Mouse (Mus musculus): ENCODE measurements at regions not wholly inside any gene's neighbourhood (a gene's known extent, or its start where the extent isn't known, plus 50 kb on each side); places are given as distances from the start of the nearest gene placed in this dataset.

GRCm38 (mm10) chr9:112909311-112910101 lies 673.8 kb upstream of the Arpp21 start:
- DNase-seq (ENCODE audit: low spot score): no peak

- DNase-seq (ENCODE audit: low spot score): no peak
Measured at GRCm38 (mm10) chr9:112905955-112906354, 670.2 kb upstream of the Arpp21 start.

DNA sequence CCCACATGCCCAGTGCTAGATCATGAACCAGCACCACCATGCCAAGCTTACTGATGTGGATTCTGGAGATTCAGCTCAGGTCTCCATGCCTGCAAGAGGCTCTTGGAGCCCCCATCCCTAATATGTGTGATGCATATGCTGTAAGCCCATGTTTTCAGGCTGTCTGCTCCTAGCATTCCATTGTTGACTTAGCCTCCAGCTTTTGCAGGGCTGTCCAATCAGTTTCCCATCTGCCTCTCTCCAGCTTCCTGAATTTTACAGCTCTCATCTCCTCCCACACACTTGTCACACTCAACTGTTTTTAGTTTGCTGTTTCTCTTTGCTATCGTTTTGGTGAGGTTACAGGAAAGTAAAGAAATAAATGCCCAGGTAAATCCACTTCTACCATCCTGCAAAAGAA lies 629.2 kb upstream of the Arpp21 start:
- DNase-seq (ENCODE audit: low spot score): no peak

- DNase-seq (ENCODE audit: low spot score): no peak
Measured at GRCm38 (mm10) chr9:112861136-112861535, 625.4 kb upstream of the Arpp21 start.

GRCm38 (mm10) chr9:112860307-112860893 lies 624.7 kb upstream of the Arpp21 start:
- DNase-seq (ENCODE audit: low spot score): no peak

- no peak for DNase-seq (ENCODE audit: low spot score)
Measured at GRCm38 (mm10) chr9:112841473-112841872, 605.7 kb upstream of the Arpp21 start.

DNA sequence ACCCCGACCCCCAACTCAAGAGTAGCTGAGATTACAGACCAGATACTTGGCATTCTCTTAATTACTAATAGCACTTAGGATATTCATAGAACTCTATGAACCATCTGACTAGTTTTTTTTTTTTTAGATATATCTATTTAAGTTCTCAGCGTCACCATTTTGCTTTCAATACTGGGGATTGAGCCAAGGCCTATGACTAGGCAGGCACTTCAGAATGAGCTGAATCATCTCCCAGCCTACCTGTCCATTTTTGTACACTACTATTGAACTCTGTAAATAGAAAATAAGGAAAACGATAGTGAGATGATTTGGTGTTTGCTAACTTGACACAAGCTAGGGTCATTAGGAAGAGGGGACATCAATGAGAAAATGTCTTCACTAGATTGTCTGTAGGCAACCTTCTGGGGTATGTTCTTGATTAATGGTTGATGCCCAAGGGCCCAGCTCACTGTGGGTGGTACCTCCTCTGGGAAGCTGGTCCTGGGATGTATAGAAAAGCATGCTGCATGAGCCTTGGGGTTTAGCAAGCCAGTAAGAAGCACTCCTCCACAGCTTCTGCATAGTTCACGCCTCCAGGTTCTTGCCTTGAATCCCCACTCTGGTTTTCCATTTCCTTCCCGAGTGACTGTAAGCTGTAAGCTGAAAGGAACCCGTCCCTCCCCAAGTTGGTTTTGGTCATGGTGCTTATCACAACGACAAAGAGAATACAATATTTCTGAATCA lies 603.5 kb upstream of the Arpp21 start:
- no peak for DNase-seq (ENCODE audit: low spot score)

- DNase-seq (ENCODE audit: low spot score): no peak
Measured at GRCm38 (mm10) chr9:112837563-112837962, 601.8 kb upstream of the Arpp21 start.

DNA sequence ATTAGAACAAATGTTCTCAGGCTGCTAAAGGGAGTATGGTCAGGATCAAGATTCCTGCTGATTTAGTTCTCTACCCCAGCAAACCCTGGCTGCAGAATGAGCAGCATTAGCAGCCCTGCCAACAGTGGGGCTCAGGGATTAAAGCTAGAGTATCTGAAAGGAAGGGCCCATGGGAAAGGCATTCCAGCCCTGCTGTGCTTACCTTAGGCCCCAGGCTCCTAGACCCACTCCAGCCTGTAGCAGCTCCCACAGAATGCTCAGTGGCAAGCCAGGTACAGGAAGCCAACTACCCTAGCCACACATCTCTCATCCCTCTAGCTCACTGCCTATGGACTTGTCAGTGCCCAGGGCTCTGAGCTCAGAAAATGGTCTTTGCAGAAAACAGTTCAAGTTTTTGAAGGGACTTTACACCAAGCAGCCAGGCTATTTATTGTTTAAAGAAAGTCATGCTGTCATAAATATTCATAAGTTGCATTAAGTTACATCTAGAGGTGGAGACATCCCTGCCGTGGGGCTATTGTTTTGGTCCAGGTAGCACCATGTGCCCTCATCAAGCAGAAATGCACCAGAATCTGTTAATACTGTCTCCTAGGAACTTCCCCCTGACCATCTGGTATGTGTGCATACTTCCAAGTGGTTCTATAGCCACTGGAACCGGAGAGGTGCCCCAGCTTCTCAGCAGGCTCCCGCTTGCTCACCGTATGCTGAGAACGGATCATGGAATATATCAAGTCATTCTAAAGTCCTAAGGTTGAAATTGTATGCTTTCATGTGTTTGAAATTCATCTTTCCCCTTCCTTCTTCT lies 598.9 kb upstream of the Arpp21 start:
- DNase-seq (ENCODE audit: low spot score): no peak

DNA sequence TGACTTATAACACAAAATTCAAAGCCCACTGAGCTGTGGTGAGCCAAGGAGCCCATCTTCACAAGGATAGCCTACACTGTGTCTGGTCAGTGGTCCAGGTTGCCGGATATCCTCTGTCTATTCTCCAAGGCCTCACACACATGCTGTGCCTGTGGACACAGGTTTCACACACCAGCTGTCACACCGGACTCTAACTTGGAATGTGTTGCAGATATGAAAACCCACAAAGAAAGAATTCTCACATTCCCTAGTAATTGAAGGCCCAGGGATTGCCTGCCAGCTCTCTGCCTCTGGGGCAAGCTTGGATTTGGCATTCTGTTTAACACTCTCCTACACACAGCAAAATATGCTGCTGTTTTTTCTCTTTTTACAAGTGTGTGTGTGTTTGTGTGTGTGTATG lies 595.4 kb upstream of the Arpp21 start:
- DNase-seq (ENCODE audit: low spot score): no peak

- no peak for DNase-seq (ENCODE audit: low spot score)
Measured at GRCm38 (mm10) chr9:112828602-112829001, 592.9 kb upstream of the Arpp21 start.

- no peak for DNase-seq (ENCODE audit: low spot score)
Measured at GRCm38 (mm10) chr9:112826592-112826991, 590.9 kb upstream of the Arpp21 start.

DNA sequence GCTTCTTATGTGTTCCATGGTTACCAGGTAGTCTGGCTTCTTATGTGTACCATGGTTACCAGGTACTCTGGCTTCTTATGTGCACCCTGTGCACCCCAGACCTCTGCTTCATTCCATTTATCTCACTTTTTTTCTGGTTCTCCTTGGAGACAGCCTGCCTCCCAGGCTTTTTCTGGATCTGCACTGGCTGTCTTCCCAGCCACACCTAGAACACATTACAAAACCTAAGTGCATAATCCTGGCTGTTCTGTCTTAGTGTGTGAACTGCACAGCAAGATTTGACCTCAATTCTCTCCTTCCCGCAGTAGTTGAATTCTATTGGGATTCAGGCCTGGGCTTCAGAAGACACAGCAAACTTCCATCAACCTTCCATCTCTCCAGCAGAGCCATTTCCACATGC lies 586.2 kb upstream of the Arpp21 start:
- no peak for DNase-seq (ENCODE audit: low spot score)

GRCm38 (mm10) chr9:112811946-112812345 lies 576.2 kb upstream of the Arpp21 start:
- DNase-seq (ENCODE audit: low spot score): no peak

- no peak for DNase-seq (ENCODE audit: low spot score)
Measured at GRCm38 (mm10) chr9:112799583-112800220, 564.0 kb upstream of the Arpp21 start.

DNA sequence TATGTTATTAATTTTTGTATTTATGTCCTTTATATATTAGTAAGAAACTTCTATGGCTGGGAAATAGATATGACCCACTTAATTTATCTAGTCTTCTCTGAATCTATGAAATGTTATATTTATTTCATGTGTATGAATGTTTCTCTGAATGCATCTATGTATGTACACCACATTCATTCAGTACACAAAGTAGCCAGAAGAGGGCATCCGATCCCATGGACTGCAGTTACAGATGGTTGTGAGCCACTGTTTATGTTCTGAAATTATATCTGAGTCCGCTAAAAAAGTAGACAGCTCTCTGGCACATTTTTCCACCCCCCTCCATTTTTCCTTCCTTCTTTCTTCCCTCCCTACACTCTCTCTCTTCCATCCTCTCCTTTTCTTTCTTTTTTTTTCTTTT lies 557.8 kb upstream of the Arpp21 start:
- no peak for DNase-seq (ENCODE audit: low spot score)

GRCm38 (mm10) chr9:112771981-112772380 lies 536.2 kb upstream of the Arpp21 start:
- no peak for DNase-seq (ENCODE audit: low spot score)

DNA sequence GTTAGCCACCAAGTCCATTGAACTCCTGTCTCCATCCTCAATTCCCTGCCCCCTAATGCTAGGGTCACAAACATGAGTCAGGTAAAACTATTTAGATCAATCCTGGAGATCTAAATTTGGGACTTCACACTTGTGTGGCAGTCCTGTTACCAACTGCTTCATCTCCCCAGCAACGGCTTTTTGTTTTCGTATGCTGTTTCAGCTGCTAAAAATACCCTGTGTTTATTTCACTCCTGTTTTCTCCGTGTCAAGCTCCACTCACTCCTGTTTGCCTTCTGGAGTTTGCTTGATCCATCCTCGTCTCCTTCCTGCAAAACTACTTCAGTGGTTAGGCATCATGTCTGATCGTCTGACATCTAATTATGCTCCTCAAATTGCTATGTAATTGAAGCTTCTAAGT lies 508.9 kb upstream of the Arpp21 start:
- no peak for DNase-seq (ENCODE audit: low spot score)

GRCm38 (mm10) chr9:112743871-112744590 lies 508.3 kb upstream of the Arpp21 start:
- DNase-seq (ENCODE audit: low spot score): no peak

DNA sequence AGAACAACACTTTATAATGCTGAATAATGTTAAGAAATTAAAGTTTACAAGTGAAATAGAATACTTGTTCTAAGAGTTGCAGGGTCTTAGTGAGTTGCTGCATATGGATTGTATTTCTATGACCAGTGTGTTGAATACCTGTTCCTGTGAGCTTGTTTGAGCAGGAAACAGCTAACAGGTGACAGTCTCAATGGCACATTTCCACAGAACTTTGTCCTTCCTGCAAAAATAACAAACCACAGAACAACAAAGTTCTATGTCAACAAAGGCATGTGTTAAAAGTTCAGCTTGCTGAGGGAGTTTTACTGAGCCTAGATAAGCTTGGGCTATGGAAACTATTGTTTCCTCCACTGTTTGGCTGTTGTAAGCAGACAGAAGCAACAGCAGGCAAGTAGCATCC lies 500.0 kb upstream of the Arpp21 start:
- DNase-seq (ENCODE audit: low spot score): no peak

DNA sequence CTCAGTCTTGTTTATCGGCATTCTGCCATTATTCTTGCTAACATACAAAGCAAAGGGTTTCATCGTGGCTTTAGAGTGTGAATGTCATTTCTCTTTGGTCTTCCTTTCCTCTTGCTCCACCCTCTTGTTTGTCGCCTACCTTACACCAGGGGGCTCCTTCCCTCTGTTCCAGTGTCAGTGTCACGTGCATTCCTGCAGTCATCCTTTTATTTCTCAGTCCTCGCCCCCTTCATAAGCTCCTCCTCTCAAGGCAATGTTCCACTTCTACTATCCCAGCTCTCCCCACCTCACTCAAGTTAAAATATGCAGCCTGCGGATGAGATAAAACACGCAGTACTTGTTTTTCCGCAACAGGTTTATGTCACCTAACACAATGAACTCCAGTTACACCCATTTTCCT lies 489.8 kb upstream of the Arpp21 start:
- DNase-seq (ENCODE audit: low spot score): no peak
